Mouse (Mus musculus) embryonic fibroblast, embryonic 13.5 days (primary cell): Measurements from ENCODE around the gene Commd1.

ENCODE experiments used
- CTCF ChIP-seq: IDR thresholded peaks from 2 replicates; pipeline ENCODE4 v1.5.1; 2011; ENCODE audit warnings: mild to moderate bottlenecking, control low read depth, low read length, moderate library complexity, borderline replicate concordance; ENCODE audit not compliant: insufficient read depth
- POLR2A ChIP-seq: IDR thresholded peaks from 2 replicates; pipeline ENCODE4 v1.6.1; 2011; ENCODE audit warnings: low read depth, mild to moderate bottlenecking, control low read depth, low read length, moderate library complexity

GRCm38 (mm10) chr11:22919336-22919735, 62.8 kb downstream of the Commd1 start:
- TF ChIP-seq CTCF (no peak), POLR2A (no peak)
